Mouse (Mus musculus) liver, postnatal 0 days (tissue): ENCODE measurements around the gene Fam227a.

Experiments
- CTCF ChIP-seq: sonication (generic); IDR thresholded peaks from 2 replicates; pipeline ENCODE4 v1.5.1; 2016; ENCODE audit warnings: antibody characterized with exemption, low read depth
- EP300 ChIP-seq: IDR thresholded peaks from 2 replicates; pipeline ENCODE4 v1.6.1; 2016; ENCODE audit warnings: antibody characterized with exemption, low read depth, mild to moderate bottlenecking

DNA sequence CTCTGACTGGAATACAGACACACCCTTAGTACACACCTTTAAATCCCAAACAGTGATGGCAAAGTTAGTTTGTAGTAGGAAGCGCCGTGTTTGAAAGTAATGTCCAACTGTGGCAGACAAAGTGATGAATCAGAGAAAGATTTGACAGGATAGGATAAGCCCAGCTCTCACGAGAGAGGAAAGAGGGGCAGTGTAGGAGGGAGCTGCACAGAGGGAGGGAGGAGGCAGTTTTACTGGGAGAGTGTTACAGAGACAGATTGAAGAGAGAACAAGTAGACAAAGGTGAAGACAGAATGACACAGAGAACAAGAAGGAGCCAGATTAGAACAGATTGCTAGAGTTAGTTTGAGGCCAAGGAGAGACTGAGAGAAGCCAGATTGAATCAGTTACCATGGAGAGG, 99.1 kb downstream of the Fam227a start:
- TF ChIP-seq CTCF (no peak), EP300 (no peak)
